Mouse (Mus musculus) brown adipose tissue, adult 24 weeks (tissue): ENCODE results near the gene Phykpl. TPM values are rescaled to one million over a fixed set of nuclear protein-coding genes. Genes with fewer than 3 reads are reported as not detected.

ENCODE experiments used
- H3K27ac ChIP-seq: fragments of 200-500 bp; replicated peaks from 2 replicates; pipeline ENCODE4 v1.5.1; 2012; ENCODE audit warnings: low read depth, mild to moderate bottlenecking, low read length
- H3K4me1 ChIP-seq: fragments of 200-500 bp; 2 replicates; pipeline ENCODE4 v1.6.1; 2012; ENCODE audit warnings: low read length, mixed read lengths; ENCODE audit not compliant: control insufficient read depth, insufficient read depth, insufficient read length
- H3K4me3 ChIP-seq: fragments of 200-500 bp; 2 replicates; pipeline ENCODE4 v1.5.1; 2012; ENCODE audit warnings: low read depth, mild to moderate bottlenecking, low read length, moderate library complexity; ENCODE audit not compliant: insufficient read depth
- polyA plus RNA-seq: library from polyadenylated mRNA; stranded (reverse); fragments of >200 nt; gene quantifications from 2 replicates; pipeline ENCODE4 v1.2.4, GENCODE M21; 2012; ENCODE audit not compliant: missing spikeins, insufficient read depth, insufficient read length

Phykpl gene
- polyA plus RNA-seq, 1 experiment, result 10.1 TPM

DNA sequence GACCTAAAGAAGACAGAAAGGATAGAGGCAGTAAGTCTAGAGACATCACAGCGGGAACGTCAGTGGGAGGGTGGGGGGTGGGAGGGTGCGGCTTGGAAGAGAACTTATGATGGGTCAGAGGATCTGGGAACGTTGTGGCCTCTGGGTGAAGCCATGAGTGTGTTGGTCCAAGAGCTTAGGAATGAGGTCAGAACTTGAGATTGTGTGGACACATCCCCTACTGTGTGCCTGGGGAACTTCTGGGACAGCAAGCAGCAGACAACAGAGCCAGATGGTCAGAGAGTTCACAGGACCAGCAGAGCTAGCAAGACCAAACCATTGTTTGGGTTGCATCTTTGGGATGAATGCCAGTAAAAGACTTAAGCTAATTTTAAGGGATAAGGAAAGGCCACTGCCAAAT is 15.8 kb upstream of the Phykpl start:
- no peak overlapping the region for H3K4me3 ChIP-seq
- H3K27ac ChIP-seq, result no peak overlapping the region
- H3K4me1 ChIP-seq, result no peaks in the 10 kb centered on the region

GRCm38 (mm10) chr11:51576454-51576853 is 8.1 kb upstream of the Phykpl start:
- Histone ChIP-seq H3K4me1 (no peaks in the 10 kb centered on the region), H3K27ac (no peak overlapping the region), H3K4me3 (no peak overlapping the region)

DNA sequence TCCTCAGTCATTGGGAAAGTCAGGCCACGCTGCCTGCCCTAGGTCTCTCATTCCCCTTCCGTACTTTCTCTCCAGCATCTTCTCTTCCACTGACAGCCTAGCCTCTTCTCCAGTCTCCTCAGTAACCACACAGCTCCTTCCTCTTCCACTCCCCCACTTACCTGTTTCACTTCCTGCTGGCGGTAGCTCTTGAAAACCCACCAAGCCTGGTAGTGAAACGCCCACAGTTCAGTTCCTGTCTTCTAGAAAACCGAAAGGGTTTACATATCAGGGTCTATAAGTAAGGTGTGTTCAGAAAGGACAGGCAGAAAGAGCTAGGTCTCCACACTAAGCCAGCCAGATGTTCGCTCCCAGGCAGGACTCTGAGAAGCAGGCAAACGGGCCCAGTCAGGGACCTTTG is 7.0 kb upstream of the Phykpl start:
- Histone ChIP-seq H3K27ac (no peak overlapping the region), H3K4me1 (no peaks in the 10 kb centered on the region), H3K4me3 (no peak overlapping the region)

DNA sequence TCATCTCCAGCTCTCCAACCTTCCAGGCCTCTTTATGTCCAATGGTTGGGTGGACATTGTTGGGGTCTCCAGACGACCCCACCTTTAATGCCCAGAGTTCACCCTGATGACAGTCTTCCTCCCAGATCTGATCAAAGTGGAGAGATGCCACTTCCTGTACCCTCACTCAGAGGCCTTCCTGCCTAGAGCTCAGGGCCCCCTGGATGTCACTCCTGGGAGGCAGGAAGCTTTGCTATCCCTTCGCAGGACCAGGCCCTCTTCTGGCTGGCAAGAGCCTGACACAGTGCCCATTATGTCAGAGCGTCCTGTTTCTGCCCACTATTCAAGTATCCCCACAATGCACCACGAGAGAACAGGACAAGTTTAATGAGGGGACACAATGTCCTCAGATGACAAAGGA is 5.5 kb upstream of the Phykpl start:
- Histone ChIP-seq H3K27ac (no peak overlapping the region), H3K4me1 (peaks cover 8% of the 10 kb centered on the region), H3K4me3 (no peak overlapping the region)

- H3K4me3 ChIP-seq, result no peak overlapping the region
- no peak overlapping the region for H3K27ac ChIP-seq
- peaks cover 11% of the 10 kb centered on the region for H3K4me1 ChIP-seq
Measured at GRCm38 (mm10) chr11:51582713-51583112, 1.8 kb upstream of the Phykpl start.

GRCm38 (mm10) chr11:51584057-51584430 is 513 bp upstream of the Phykpl start:
- H3K4me3 ChIP-seq, result peak overlapping the region; percentile 77
- peaks cover 11% of the 10 kb centered on the region for H3K4me1 ChIP-seq
- H3K27ac ChIP-seq, result peak overlapping the region; percentile 99

GRCm38 (mm10) chr11:51585608-51586252 is 1.2 kb downstream of the Phykpl start:
- H3K4me3 ChIP-seq, result peak overlapping the region; percentile 70
- no peak overlapping the region for H3K27ac ChIP-seq

GRCm38 (mm10) chr11:51586411-51586810 is 1.9 kb downstream of the Phykpl start:
- no peak overlapping the region for H3K4me3 ChIP-seq
- no peak overlapping the region for H3K27ac ChIP-seq
- H3K4me1 ChIP-seq, result peaks cover 11% of the 10 kb centered on the region

More at GRCm38 (mm10) chr11:51585608-51586252, 1.2 kb downstream of the Phykpl start:
- peaks cover 11% of the 10 kb centered on the region for H3K4me1 ChIP-seq

DNA sequence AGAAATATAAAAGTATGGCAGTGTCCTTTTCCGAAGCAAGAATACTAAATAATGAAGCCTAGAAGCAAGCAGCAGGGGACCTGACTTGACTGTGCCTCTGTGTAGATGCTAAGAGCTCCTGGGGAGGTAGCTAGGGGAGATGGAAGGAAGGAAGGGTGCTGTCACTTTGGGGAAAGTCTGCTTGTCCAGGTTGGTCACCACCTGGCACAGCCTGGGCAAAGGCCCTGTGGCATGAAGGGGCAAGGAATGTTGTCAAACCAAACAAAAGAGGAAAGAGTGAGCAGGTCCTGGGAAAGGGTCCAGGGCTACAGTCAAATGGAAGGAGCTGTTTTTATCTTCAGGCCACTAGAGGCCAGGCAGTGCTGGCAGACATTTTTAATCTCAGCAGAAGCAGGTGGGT is 2.5 kb downstream of the Phykpl start:
- peaks cover 11% of the 10 kb centered on the region for H3K4me1 ChIP-seq
- H3K27ac ChIP-seq, result no peak overlapping the region
- H3K4me3 ChIP-seq, result no peak overlapping the region

DNA sequence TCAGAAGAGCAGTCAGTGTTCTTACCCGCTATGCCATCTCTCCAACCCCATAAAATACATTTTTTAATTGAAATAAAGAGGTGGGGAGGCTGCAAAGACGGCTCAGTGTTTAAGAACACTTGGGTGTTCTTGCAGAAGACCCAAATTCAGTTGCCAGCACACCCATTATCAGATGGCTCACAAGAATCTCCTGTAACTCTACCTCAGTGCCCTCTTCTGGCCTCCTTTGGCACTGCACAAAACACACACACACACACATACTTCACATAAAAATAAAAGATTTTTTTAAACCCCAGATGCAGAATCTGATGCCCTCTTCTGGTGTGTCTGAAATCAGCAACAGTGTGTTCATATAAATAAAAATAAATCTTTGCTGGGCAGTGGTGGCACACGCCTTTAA is 4.3 kb downstream of the Phykpl start:
- no peak overlapping the region for H3K4me3 ChIP-seq
- H3K4me1 ChIP-seq, result 0 out of 2 replicates have a peak, but pooled peaks cover 3% of the 10 kb centered on the region
- no peak overlapping the region for H3K27ac ChIP-seq

- Histone ChIP-seq H3K4me3 (no peak overlapping the region), H3K27ac (no peak overlapping the region), H3K4me1 (0 out of 2 replicates have a peak, but pooled peaks cover 3% of the 10 kb centered on the region)
Measured at GRCm38 (mm10) chr11:51590002-51590401, 5.4 kb downstream of the Phykpl start.

GRCm38 (mm10) chr11:51591168-51591567 is 6.6 kb downstream of the Phykpl start:
- Histone ChIP-seq H3K4me1 (no peaks in the 10 kb centered on the region), H3K27ac (no peak overlapping the region), H3K4me3 (no peak overlapping the region)

- Histone ChIP-seq H3K27ac (no peak overlapping the region), H3K4me3 (no peak overlapping the region), H3K4me1 (no peaks in the 10 kb centered on the region)
Measured at GRCm38 (mm10) chr11:51591915-51592314, 7.4 kb downstream of the Phykpl start.

DNA sequence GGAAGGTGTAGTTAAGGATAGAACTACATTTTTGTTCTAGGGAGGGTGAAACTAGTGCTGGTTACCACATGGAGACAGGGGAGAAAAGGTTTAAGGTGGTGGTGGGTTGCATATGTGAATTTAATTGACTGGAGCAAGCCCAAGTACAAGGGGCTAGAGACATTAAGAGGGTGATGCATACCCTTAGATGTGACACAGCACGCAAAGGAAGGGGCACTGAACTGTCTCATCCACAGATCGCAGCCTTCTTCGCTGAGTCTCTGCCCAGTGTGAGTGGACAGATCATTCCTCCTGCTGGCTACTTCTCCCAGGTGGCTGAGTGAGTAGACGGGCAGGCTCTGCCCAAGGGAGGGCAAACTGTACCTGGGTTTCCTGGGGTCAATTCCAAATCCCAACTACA is 8.8 kb downstream of the Phykpl start:
- Histone ChIP-seq H3K27ac (no peak overlapping the region), H3K4me1 (no peaks in the 10 kb centered on the region)

DNA sequence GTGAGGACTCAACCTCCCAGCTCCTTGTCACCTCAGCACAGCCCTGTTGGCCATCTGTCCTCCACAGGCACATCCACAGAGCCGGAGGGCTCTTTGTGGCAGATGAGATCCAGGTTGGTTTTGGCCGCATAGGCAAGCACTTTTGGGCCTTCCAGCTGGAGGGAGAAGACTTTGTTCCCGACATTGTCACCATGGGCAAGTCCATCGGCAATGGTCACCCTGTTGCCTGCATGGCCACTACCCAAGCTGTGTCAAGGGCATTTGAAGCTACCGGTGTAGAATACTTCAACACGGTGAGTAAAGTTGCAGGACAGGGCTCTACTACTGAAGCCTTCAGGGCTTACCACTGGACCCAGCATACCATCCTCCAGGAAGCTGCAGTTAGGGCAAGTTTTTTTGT is 9.3 kb downstream of the Phykpl start:
- no peak overlapping the region for H3K4me3 ChIP-seq
- H3K4me1 ChIP-seq, result no peaks in the 10 kb centered on the region
- no peak overlapping the region for H3K27ac ChIP-seq

More for the DNA sequence above, 8.8 kb downstream of the Phykpl start:
- no peak overlapping the region for H3K4me3 ChIP-seq

DNA sequence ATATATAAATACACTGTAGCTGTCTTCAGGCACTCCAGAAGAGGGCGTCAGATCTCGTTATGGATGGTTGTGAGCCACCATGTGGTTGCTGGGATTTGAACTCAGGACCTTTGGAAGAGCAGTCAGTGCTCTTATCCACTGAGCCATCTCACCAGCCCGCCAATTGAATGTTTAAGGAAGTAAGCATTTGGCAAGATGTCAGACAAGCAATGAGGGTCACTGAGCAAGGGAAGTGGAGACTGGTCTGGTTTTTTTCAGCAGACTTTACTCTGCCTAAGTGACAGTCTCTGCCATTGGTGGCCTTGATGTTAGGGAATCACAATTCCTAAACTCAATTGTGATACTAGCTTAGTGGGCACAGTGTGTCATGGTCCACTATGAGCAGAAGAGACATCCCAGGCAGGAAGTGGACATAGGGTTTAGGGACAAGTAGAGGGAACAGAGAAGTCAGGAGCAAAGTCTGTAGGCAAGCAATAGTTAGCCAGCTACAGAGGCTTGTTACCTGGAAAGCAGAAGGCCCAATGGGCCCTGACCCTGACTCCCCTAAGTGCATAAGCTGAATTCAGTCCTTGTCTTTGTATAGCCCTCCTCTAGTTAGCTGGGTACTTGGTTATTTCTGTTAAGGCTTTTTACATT is 10.3 kb downstream of the Phykpl start:
- H3K4me3 ChIP-seq, result no peak overlapping the region
- no peak overlapping the region for H3K27ac ChIP-seq
- H3K4me1 ChIP-seq, result no peaks in the 10 kb centered on the region
